Mouse (Mus musculus): ENCODE results near the gene Fam83c.
"Not testable (repeated sequence)": the region's sequence is repeated elsewhere in the genome, so short reads cannot be mapped to it uniquely, and the experiment has no call there.

The Fam83c gene

DNA sequence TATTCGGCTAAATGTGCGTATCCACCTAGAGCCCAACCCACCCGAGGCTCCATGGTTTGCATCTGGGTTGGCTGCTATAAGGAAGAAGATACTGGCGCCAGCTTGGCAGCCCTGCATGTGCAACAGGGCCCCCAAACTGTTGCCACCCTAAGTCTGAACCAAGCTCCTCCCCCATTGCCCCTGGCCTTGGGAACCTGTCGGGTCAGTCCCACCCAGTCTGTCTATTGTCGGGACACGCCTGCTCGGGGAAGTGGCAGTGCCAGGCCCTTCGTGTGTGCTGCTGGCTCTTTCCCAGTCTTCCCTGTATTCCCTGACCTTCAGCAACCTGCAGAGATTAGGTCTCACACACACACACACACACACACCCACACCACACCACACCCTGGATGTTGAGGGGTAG, at the start of gene Fam83c:
Gene Fam83c, minus strand, starts transcription at position 123 of the 400 bp plus-strand sequence.
- DNase-seq (ENCODE audit: low spot score), result no peak

DNA sequence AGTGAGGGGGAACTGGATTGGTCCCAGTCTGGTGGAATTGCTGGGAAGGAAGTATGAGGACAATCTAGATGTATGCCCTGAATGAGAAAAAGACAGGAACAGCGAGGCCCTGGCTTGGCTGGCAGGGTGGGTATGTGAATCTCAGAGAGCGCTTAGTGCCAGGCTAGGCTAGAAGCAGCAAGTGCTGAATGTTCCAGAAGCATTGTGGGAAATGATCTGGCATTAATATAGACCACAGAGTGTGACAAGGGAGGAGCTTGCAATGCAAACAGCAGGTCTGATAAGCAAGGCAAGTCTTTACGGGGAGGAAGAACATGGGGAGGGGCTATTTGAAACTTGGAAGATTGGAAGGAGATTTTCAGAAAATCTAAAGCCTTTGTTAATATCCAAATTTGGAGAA, 47.4 kb upstream of the Fam83c start:
- no peak for DNase-seq (ENCODE audit: low spot score)

DNA sequence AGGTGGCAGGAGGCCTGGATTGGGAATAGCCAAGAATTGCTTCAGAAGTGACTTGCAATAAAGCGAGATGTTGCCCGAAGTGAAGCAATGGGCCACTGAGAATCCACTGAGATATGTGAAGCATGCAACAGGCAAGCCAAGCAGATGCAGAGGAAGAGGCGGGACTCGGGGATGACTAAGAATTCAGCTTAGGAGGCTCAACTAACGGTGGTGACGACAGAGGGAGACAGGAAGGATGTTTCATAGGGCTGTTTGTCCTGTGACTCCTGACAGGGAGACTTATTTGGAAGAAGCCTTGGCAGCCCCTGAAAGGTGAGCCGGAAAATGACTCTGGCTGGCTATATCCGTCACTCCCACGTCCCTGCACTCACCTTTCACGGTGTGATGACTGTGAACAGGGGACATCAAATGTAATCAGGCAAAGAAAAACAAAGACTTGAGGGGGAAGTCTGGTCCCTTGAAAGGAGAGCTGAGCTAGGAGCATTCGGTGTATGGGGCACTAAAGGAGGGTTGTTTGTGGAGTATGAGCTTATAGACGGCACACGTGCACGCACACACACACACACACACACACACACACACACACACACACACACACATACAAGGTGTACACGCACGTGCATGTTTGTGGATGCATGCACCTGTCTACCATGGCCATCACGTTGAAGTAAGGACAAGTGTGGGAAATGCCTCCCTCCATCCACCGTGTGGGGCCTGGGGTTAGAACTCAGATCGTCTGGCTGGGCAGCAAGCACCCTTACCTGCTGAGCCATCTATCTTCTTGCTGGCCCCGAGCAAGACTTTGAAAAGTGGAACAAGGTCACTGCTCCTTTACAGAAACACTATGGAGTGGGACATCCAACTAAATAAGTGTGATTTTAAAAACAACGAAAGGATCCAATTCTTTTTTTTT, 44.6 kb upstream of the Fam83c start:
- no peak for DNase-seq (ENCODE audit: low spot score)

DNA sequence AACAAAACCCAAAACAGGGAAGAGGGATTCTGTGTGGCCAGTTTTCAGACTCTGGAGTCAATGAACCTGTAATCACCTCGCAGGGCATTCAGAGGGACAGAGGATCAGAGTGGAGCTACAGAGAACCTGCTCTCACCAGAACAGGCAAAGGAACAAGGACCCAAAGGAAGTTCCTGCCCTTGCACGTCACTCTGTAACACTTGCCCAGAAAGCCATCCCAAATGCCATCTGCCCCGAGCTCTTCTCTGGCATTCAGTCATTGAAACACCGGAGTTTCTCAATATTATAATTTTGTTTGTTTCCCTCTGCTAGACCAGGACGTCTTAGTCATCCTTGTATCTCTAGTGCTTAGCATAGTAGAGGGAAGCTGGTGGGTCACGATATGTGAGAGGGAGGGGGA, 39.0 kb upstream of the Fam83c start:
- DNase-seq (ENCODE audit: low spot score), result no peak

DNA sequence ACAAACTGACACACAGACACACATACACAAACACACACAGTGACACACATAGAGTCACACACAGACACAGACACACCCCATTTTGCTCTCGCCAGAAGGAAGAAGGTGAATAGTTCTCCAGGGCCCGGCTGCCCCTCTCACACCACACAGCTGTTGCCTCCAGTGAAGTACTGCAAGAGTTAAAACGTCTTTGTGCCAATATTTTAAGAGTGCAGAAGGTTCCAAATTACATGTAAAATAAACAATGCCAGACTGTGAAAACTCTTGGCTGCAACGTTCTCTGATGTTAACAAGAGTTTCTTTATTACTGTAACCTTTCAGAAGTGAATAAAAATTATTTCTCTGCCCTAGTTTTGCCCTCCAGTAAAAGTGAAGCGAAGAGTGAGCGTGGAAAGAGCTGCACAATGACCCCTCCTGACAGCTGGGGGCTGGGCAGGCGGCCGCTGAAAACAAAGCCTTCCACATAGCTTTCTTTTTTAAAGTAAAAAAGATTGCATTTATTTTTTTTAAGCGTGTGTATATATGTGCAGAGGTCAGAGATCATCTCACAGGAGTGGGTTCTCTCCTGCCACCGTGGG, 38.4 kb upstream of the Fam83c start:
- no peak for DNase-seq (ENCODE audit: low spot score)

DNA sequence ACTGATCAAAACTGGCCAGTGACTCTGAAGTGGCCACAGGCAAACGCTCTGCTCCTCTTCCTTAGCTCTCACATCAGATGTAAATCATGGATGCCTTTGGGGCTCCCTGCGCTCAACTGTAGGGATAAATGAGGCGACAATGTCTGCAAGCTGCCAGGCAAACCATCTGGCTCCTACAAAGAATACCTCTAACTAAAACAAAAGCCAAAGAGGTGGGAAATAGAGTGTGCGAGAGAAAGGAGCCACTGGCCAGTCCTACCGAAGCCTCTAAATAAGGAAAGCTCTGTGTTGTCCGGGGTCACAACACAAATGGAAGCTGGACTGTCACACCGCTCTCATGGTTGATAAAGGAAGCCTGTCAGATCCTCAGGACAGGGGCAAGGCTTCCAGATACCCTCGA, 37.8 kb upstream of the Fam83c start:
- no peak for DNase-seq (ENCODE audit: low spot score)

DNA sequence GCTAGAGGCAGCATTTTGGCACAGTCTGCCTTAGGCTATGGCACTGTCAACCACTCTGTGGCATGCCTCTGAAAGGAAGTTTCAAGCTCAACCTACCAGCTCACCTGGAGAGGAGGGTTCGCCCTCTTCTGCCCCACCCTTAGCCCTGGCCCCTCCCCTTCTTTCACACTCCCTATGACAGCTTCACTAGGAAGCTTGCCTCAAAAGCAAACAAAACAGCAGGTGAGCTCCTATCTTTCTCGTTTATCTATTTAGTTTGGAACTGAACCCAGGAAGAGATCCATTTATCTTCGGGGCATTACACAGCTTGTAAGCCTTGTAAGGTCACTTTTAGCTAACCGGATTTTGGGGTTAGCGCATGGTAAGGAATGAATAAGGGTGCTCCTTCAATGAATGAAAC, 35.1 kb upstream of the Fam83c start:
- peak; percentile 66 for DNase-seq (ENCODE audit: low spot score)

DNA sequence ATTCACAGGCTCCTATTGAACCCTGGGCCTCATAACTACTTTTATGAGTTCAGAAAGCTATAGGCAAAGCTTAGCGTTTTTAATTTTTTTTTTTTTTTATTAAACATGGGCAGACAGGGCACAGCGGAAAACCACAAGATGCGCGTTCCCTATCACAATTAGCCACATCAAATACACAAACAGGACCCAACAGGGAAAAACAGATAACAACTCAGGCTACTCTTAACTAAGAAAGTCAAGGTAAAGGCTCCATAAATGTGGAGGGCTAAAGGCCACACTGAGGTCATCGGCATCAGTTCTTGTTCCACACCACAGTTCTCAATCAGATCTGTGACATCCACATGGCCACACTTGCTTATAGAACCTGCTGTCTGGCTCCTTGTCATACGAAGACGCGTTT, 33.7 kb upstream of the Fam83c start:
- no peak for DNase-seq (ENCODE audit: low spot score)

DNA sequence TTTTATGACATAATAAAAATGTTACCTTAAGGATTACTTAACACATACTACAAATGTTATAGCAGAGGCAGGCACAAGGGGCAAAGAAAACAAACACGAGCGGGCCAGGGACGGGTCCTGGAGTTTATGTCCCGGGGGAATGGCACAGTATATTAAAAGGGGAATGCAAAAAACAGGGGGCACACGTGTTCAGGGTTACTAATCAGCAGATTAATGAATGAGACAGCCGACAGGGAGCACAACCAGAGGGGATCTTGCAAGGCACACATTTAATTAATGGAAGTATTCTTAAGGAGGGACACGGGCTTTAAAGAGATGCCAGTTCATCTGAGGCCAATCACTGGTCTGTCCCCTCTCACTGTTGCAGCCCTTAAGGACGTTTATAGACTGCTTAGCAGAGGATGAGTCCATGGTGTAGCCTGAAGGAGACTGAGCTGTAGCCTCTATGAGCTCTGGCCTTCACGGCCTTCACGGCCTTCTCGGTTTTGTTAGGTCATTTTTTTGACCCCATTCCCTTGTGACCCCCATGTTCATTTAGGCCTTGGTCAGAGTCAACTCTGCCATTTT, 28.7 kb upstream of the Fam83c start:
- DNase-seq (ENCODE audit: low spot score), result no peak

DNA sequence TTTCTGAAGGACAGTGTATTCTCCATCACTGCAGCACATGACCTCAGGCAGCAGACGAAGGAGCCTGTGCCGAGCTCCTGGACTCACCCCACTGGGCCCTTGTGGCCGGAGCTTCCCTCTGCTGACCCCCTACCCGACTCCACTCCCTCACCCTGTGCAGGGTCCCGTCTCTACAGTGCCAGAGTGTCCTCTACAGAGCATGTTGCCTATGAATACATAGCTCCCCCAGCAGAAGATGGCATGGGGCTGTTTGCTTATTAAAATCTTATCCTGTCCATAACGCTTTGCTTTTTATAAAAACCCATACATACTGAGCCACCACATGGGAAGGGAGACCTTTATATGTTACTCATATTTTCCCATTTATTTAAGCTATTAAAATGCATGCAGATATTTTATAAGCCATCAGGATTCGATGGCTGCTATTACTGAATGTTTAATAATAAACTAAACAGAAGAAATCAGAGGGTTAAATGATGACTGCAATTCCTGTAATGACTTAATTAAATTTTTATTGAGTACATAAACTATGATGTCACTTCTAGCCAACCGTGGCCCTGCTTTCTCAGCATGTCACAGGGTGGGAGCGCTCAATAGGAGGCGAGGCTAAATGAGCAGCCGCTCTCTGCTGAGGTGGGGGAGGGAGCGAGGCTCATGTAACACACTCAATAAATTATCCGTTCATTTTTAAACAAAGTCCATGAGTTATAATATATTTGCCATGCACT, 28.1 kb upstream of the Fam83c start:
- DNase-seq (ENCODE audit: low spot score), result no peak

DNA sequence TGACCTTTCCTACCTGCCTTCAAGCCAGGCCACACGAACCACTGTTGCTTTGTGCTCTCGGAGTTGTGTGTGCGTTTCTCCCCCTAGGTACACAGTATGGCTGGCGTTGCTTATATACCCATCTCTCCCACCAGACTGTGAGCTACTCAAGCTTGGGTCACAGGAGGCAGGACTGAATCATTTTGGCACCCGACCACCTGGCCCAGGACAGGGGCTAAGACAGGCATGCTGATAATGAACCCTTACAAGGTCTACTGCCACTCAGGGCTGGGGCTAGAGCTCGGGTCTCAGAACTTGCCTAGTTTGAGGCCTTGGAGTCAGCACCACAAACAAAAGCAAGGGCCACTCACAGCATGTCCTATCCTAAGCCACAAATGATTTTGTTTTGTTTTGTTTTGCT, 26.9 kb upstream of the Fam83c start:
- no peak for DNase-seq (ENCODE audit: low spot score)

DNA sequence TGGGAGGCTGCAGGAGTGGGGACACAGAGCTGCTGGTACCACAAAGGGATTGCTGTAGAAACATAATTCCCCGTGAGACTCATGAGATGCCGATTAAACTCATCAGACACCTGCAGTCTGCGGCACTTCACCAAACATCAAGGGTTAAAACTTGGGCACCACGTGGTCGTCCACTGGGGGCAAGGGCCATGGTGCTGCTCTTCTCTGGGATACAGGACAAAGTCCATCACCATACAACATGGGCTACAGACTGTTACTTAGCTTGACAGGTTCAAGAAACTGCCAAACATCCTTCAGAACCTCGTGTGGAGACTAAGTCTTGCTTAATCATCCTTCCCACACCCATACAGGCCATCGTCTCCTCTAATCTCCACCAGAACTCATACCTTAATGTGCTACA, 25.4 kb upstream of the Fam83c start:
- peak; percentile 53 for DNase-seq (ENCODE audit: low spot score)

DNA sequence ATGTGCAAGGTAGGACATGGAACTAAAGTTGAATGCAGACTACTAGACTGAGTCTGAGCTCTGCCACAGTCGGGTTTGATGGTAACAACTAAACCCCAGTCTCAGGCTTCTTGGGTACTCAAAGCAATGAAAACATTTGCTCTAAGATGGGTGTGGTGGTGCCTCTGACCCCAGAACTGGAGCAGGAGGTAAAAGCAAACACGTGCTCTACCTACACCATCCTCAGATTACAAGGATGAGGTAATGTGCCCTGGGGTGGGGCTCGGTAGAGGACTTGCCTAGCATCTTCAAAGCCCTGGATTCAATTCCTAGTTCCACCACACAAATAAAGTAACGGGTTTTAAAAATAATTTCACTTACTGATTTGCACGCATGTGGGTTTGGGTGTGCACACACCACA, 17.9 kb upstream of the Fam83c start:
- DNase-seq (ENCODE audit: low spot score), result no peak

DNA sequence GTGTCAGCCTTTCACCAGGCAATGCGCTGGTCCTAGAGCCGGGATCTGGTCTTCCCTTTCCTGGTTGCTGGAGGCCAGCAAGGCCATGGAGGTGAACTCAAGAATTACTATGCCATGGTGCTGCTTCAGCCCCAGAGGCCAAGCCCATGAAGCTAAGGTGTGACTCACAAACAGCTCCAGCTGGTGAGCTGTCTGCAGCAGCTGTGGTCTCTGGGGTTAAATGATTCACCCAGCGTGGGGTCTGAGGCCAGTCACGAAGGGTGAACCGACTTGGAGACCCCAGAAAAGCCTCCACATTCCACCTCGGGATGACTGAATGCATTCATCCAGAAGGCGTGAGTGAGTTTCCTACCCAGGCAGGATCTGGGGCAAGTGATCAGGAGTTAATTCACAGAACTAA, 15.5 kb upstream of the Fam83c start:
- no peak for DNase-seq (ENCODE audit: low spot score)

DNA sequence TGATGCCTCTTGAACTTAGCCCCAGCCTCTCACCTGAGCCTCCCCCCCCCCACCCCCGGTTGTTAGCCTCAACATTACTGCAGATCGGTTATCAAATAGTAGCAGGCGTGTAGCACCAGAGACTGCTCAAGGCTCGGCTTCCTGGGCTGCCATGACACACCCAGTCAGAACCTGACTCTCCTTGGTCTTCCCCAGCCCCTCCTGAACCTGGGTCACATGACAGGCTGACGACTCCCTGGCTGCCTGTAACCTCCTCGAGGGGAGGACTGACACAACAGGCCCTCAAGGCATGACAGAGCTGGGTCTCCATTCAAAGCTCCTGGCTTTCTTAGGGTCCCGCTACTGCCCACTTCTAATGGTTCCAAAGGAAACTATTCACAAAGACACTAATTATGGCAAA, 14.8 kb upstream of the Fam83c start:
- DNase-seq (ENCODE audit: low spot score), result no peak

DNA sequence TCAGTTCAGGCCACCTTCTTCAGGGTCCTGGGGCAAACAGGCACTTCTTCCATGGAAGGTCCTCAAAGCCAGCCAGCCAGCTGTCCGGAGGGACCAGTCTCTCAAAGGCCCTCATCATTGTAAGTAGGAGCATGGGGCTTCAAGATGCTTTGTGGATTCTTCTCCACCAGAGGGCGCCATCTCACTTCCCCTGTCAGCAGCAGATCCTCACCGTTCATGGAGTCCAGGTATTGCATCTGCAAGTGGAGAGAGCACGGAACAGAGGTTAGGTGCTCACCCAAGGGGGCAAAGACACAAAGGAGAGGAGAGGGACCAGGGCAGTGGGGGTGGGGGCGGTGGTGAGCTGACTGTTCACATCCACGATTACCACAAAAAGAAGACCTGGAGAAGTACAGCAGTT, 13.6 kb upstream of the Fam83c start:
- DNase-seq (ENCODE audit: low spot score), result peak; percentile 74

DNA sequence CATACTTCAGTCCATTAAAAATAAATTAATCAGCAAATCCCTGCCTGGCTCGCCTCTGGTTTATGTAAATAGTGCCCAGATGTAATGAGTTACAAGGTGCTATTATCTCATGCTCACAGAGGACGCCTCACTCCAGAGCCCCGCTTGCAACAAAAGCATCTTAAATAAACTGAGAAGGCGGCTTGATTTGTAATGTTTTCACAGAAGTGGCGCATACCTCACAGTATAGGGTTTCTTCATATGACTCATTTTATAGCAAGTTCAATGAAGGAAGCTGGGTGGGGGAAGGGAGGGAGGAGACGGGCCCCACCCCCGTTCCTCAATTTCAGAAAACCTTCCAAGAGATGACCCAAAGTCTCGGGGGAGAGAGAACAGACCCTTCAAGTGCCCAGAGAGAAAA, 12.3 kb upstream of the Fam83c start:
- DNase-seq (ENCODE audit: low spot score), result no peak

DNA sequence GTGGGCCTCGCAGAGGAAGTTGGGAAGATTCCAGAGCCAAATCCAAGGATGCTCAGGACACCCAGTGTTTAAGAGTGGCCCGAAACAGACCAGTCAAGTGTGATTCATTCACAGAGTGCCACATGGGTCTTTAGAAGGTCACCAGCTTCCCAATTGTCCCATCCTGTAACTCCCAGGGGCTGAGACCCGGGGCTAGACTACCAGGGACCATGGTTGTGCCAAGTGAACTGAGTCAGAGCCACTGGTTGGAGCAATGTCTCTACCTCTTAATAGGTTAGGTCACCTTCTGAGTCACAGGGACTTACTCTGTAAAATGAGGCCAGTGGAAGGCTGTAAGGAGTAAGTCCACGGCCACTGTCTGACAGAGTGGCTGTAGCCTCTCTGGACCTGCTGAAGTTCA, 4.3 kb upstream of the Fam83c start:
- no peak for DNase-seq (ENCODE audit: low spot score)

DNA sequence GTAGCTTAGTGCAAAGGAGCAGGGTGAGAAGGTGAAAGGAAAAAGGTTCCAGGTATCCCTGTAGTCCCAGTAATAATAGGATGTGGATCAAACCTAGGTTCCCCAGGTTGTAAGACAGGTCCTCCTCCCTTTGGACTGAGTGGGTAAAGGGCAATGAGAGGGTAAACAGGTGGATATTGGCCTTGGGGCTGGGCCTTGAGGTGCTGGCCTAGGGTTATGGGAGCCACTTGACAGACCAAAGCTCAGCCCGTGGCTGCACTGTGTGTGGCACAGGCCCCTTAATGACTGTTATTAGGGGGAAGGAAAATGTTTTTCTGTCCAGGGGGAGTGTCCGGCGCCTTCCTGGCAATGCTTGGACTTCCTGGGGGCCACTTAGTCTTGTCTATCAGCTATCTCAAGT, 3.3 kb upstream of the Fam83c start:
- no peak for DNase-seq (ENCODE audit: low spot score)

DNA sequence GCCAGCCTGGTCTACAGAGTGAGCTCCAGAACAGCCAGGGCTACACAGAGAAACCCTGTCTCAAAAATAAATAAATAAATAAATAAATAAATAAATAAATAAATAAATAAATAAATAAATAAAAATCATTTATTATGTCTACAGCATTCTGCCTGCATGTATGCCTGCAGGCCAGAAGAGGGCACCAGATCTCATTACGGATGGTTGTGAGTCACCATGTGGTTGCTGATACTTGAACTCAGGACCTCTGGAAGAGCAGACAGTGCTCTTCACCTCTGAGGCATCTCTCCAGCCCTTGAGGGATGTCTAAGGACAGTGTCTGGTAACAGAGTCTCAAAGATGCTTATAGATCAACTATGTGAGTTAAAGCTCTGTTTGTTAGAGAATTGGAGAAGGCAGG, 2.6 kb downstream of the Fam83c start:
- DNase-seq (ENCODE audit: low spot score), result not testable (repeated sequence)

DNA sequence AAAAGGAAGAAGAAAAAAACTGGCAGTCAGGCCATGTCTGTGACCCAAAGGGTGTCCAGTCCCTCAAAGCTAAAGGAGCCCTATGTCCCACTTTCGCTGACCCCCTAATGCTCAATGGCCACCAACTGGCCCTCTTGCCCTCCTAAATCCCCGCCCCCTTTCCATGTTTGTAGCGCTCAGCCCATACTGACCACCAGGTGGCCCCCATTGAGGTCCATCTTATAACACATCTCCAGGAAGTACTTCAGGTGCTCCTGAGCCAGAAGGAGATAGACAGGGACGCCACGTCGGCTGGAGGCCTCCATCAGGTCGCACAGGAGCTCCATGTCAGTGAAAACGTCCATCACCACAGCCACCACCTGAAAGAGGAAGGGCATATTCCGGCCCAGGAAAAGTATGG, 3.4 kb downstream of the Fam83c start:
- DNase-seq (ENCODE audit: low spot score), result peak; percentile 32

DNA sequence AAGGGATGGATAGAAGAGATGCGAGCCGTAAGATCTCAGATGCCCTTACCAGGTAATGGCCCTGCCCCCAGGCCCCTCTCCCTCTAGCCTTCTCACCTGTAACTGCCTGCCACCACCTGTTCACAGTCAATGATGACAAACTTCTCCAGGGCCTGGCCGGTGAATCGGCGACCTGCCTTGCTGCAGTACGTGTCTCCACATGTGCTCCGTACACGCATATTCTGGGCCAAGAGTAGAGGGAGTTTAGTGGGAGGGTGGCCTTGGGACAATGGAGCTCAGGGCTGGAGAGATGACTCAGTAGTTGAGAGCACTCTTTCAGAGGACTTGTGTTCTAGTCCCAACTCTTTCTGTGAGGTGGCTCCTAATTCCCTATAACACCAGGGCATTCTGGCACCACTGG, 3.8 kb downstream of the Fam83c start:
- DNase-seq (ENCODE audit: low spot score), result no peak
